Mouse (Mus musculus) liver, embryonic 14.5 days (tissue): ENCODE results near the gene Fosb. TPM values are rescaled to one million over a fixed set of nuclear protein-coding genes. Genes with fewer than 3 reads are reported as not detected.

Source experiments
- ATAC-seq: fragments of 200-750 bp; cut with Nextera tagmentation; 2 replicates; pipeline ENCODE4 v1.8.0; 2017; ENCODE audit warnings: moderate number of reproducible peaks, mild to moderate bottlenecking, moderate library complexity; ENCODE audit not compliant: insufficient read depth
- DNase-seq, 3 experiments: peaks; one replicate each; pipeline ENCODE4 v3.0.0-alpha.2; 2012 to 2013; ENCODE audit warnings: low read depth in 3 of 3, low spot score in 3 of 3
- H3K27ac ChIP-seq: fragments of 300-500 bp; sonication (generic); 2 replicates; pipeline ENCODE4 v1.5.1; 2014; ENCODE audit warnings: moderate library complexity, mild to moderate bottlenecking, control low read depth, inconsistent platforms
- H3K27me3 ChIP-seq: fragments of 300-500 bp; sonication (generic); 2 replicates; pipeline ENCODE4 v1.6.1; 2014; ENCODE audit warnings: mild to moderate bottlenecking, low read length, moderate library complexity; ENCODE audit not compliant: control insufficient read depth, insufficient read depth
- H3K36me3 ChIP-seq: fragments of 300-500 bp; sonication (generic); replicated peaks from 2 replicates; pipeline ENCODE4 v1.6.1; 2014; ENCODE audit warnings: low read depth; ENCODE audit not compliant: control insufficient read depth, insufficient read depth
- H3K4me1 ChIP-seq, 2 experiments: fragments of 200-500 bp in 1 of 2; fragments of 300-500 bp in 1 of 2; sonication (generic) in 1 of 2; replicated peaks; 2 replicates each; pipeline ENCODE4 v1.6.1; 2012 to 2014; ENCODE audit warnings: antibody characterized with exemption in 1 of 2, inconsistent platforms in 1 of 2, low read length in 1 of 2; ENCODE audit not compliant: control insufficient read depth in 2 of 2, insufficient read depth in 2 of 2
- H3K4me2 ChIP-seq: fragments of 300-500 bp; sonication (generic); 2 replicates; pipeline ENCODE4 v1.6.1; 2014; ENCODE audit warnings: low read depth, mild to moderate bottlenecking, control low read depth, moderate library complexity
- H3K4me3 ChIP-seq, 2 experiments: fragments of 200-500 bp in 1 of 2; fragments of 300-500 bp in 1 of 2; sonication (generic) in 1 of 2; 2 replicates each; pipeline ENCODE4 v1.5.1; 2012 to 2014; ENCODE audit warnings: low read depth in 2 of 2, low read length in 2 of 2, mild to moderate bottlenecking in 2 of 2, control low read depth in 1 of 2, inconsistent platforms in 1 of 2, moderate library complexity in 1 of 2; ENCODE audit not compliant: insufficient read depth in 1 of 2
- H3K9ac ChIP-seq: fragments of 300-500 bp; sonication (generic); replicated peaks from 2 replicates; pipeline ENCODE4 v1.6.1; 2014; ENCODE audit warnings: mild to moderate bottlenecking, control low read depth, moderate library complexity
- H3K9me3 ChIP-seq: fragments of 300-500 bp; sonication (generic); 2 replicates; pipeline ENCODE4 v1.6.1; 2016; ENCODE audit warnings: low read length, mixed read lengths; ENCODE audit not compliant: control insufficient read depth
- CTCF ChIP-seq: IDR thresholded peaks from 2 replicates; pipeline ENCODE4 v1.5.1; 2016; ENCODE audit warnings: antibody characterized with exemption, low read depth, control low read depth
- EP300 ChIP-seq: IDR thresholded peaks from 2 replicates; pipeline ENCODE4 v1.6.1; 2016; ENCODE audit warnings: antibody characterized with exemption, low read depth
- whole genome bisulfite sequencing: fragments of 180-500 bp; shearing (Covaris S2); extraction: QIAGEN DNeasy Blood & Tissue Kit; methylation state at CpG from one replicate; pipeline ENCODE4 v1.1.7; 2014; ENCODE audit not compliant: insufficient replicate concordance; 5-methylcytosine and 5-hydroxymethylcytosine counted together
- polyA plus RNA-seq, 2 experiments: library from polyadenylated mRNA; depleted of rRNA in 1 of 2; stranded (reverse) in 1 of 2; unstranded in 1 of 2; fragments of >200 nt; fragmentation: Nextera tagmentation in 1 of 2; extraction: Ambion mirVana in 1 of 2; gene quantifications; 2 replicates each; pipeline versions ENCODE4 v1.2.1 to v1.2.3; 2012 to 2014

The Fosb gene
- polyA plus RNA-seq, 2 experiments: 0.03 TPM; not detected in 1

DNA sequence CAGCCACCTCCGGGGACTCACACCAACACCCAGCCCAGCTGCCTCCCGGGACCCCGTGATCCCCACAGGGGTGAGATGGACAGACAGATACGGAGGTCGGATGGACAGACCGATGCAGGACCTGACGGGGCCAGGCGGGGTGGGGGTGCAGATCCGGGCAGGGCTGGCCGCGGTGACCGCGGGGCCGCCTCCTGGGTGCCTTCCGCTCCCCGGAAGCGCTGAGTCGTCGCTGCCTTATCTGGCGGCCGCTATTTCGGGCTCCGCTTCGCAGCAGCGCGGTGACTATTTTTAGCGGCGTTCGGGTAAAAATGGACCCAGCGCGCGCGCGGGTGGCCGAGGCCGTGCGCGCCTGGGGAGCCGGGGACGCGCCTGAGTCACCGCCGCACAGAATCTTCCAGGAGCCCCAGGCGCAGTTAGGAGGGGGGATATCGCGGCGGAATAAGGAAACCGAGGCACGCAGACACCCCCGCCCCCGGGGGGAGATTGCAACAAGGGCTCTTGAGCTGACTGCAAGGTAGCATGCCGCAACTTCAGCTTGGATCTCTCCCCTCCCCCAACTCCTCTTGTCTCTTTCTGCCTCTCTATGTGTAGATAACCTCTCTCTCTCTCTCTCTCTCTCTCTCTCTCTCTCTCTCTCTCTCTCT is 23.0 kb upstream of the Fosb start:
- Histone ChIP-seq H3K4me1 (peaks cover 3% of the 10 kb centered on the region in 2 experiments; a peak in 3 of 4 replicates), H3K27me3 (peaks cover 4% of the 10 kb centered on the region), H3K9ac (peak overlapping the region; percentile 32), H3K4me3 (peak overlapping the region; percentile 55 to 57), H3K36me3 (no peaks in the 10 kb centered on the region), H3K9me3 (no peaks in the 10 kb centered on the region), H3K4me2 (peak overlapping the region; percentile 66), H3K27ac (no peak overlapping the region)
- DNase-seq (no peak), ATAC-seq (peak; percentile 60)
- no peak for TF ChIP-seq CTCF
- no peak for TF ChIP-seq EP300
- WGBS: under 1% methylated on average over 52 of the region's 52 CpGs

DNA sequence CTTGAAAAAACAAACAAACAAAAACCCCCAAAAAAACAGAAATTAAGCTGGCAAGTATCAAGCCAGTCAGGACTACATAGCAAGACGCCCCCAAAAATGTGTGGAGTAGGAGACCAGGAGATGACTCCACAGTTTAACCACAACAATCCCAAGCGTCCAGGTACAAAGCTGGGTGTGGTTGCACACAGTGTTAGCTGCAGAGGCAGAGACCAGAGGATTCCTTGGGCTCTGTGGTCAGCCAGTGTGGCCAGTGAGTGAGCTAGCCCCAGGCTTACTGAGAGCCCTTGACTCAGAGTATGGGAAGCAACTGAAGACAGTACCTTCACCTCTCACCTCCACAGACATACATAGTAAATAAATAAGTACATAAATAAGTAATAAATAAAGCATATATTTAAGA is 22.1 kb upstream of the Fosb start:
- H3K9me3 ChIP-seq: no peaks in the 10 kb centered on the region
- 34% methylated on average over 2 of the region's 2 CpGs for WGBS
- no peak for ATAC-seq
- no peak overlapping the region for H3K4me2 ChIP-seq
- peaks cover 4% of the 10 kb centered on the region for H3K27me3 ChIP-seq
- no peak for TF ChIP-seq EP300
- no peak for TF ChIP-seq CTCF
- H3K27ac ChIP-seq: no peak overlapping the region
- DNase-seq: no peak
- H3K36me3 ChIP-seq: no peaks in the 10 kb centered on the region
- peaks cover 9 to 11% of the 10 kb centered on the region in 2 experiments for H3K4me1 ChIP-seq
- H3K4me3 ChIP-seq: no peak overlapping the region
- H3K9ac ChIP-seq: no peak overlapping the region

DNA sequence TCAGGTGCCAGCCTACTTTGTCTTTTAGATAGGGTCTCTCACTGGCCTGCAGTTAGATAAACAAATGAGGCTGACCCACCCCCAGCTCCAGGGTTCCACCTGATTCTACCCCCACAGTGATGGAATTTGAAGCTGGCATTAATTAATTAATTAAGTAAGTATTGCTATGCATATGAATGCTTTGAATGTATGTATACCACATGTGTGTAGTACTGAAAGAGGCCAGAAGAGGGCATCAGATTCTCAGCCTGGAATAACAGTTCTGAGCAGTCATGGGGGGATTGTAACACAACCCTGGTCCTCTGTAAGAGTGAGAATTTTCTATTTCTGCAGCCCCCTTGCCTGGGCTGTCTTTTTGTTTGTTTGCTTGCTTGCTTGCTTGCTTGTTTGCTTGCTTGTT is 18.6 kb upstream of the Fosb start:
- H3K27ac ChIP-seq: no peak overlapping the region
- no peak overlapping the region for H3K4me2 ChIP-seq
- H3K9ac ChIP-seq: no peak overlapping the region
- no peak overlapping the region for H3K4me3 ChIP-seq
- peak; percentile 55 for TF ChIP-seq CTCF
- TF ChIP-seq EP300: no peak
- no peaks in the 10 kb centered on the region for H3K36me3 ChIP-seq
- ATAC-seq: no peak
- no peaks in the 10 kb centered on the region for H3K9me3 ChIP-seq
- peaks cover 16 to 17% of the 10 kb centered on the region in 2 experiments for H3K4me1 ChIP-seq
- H3K27me3 ChIP-seq: peaks cover 4% of the 10 kb centered on the region
- no peak for DNase-seq

DNA sequence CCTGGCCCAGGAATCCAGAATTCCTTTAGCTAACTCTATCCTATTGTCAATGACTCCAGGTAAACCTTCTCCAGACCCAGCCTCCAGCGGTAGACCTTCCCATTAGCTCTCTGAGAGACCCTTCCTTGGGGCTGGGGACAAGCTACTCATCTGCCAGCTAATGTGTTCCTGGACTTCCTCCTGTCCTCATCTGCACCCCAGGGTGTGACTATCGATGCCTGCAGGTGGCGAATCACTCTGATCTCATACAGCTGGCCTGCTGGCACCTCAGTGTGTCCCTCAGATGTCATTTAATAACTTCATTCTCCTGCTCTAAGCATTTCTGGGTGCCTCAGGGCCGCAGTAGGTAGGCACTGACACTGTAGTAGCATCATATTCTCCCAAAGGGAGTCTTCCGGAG is 17.9 kb upstream of the Fosb start:
- no peak for TF ChIP-seq EP300
- TF ChIP-seq CTCF: no peak
- Histone ChIP-seq H3K36me3 (no peaks in the 10 kb centered on the region), H3K4me1 (peaks cover 16 to 17% of the 10 kb centered on the region in 2 experiments), H3K4me2 (peak overlapping the region; percentile 75; the same call in 1 of the 2 replicates), H3K4me3 (no peak overlapping the region), H3K9ac (no peak overlapping the region), H3K27me3 (peaks cover 3% of the 10 kb centered on the region), H3K27ac (no peak overlapping the region), H3K9me3 (no peaks in the 10 kb centered on the region)
- ATAC-seq: no peak
- DNase-seq: no peak
- 59% methylated on average over 5 of the region's 5 CpGs for WGBS

DNA sequence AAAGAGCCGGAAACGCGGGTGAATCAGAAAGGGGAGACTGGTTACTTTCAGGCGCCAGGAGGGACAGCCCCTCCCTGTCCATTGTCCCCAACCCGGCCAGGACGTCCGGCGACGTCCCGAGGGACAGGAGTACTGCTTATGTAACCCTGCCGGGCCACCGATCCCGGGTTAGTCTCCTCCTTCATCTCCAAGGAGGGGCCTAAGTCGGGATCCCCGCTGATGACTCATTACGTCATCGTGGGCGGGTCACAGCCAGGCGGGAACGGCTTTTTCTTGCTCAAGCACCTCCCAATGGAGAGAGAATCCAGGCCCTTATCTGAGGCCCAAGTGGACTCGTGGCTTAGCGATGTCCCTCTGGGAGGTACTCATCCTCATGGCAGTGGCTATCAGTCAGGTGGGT is 17.3 kb upstream of the Fosb start:
- Histone ChIP-seq H3K4me3 (peak overlapping the region; percentile 12 to 42), H3K9me3 (no peaks in the 10 kb centered on the region), H3K27me3 (no peaks in the 10 kb centered on the region; the same call in 1 of the 2 replicates), H3K9ac (peak overlapping the region; percentile 43), H3K36me3 (no peaks in the 10 kb centered on the region), H3K4me1 (peaks cover 13 to 17% of the 10 kb centered on the region in 2 experiments), H3K4me2 (peak overlapping the region; percentile 75), H3K27ac (no peak overlapping the region)
- ATAC-seq (peak; percentile 76), DNase-seq (peak; percentile 73 to 93 (median 74))
- 1% methylated on average over 22 of the region's 22 CpGs for WGBS
- TF ChIP-seq EP300: no peak
- no peak for TF ChIP-seq CTCF
